Mouse (Mus musculus): ENCODE results near the gene Rce1. TPM values are rescaled to one million over a fixed set of nuclear protein-coding genes. Genes with fewer than 3 reads are reported as not detected.

Rce1 gene
- polyA plus RNA-seq, 1 experiment from 2014 or later = 68.1 TPM

DNA sequence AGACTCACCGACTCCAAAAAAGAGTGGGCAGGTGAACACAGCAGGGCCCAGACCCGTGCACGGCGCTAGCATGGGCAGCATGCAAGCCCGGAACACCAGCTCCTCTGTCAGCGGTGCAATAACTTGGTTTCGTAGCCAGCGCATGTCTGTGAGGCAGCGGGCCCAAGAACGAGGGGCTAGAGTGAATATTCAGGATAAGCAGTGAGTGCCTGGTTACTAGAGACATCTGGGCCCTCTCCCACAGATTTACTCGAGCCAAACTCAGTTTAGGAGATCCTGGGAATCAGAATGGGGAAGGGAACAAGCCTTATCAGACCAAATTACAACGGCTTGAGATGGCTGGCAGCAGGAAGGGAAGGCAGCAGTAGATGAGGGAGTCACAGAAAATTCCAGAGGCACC is 1.4 kb downstream of the Rce1 start:
- Histone ChIP-seq H3K9ac (replicated peaks) (0 out of 2 replicates have a peak overlapping the region, but pooled peaks have one; percentile 94), H3K27ac (no peak overlapping the region), H3K27me3 (no peaks in the 10 kb centered on the region), H3K4me1 (replicated peaks) (peaks cover 28% of the 10 kb centered on the region), H3K9me3 (no peaks in the 10 kb centered on the region), H3K4me2 (0 out of 2 replicates have a peak overlapping the region, but pooled peaks have one; percentile 82), H3K36me3 (peaks cover 43% of the 10 kb centered on the region), H3K4me3 (replicated peaks) (no peak overlapping the region; the same call in 1 of the 2 replicates)
- ATAC-seq (ENCODE audit: insufficient number of reproducible peaks, insufficient read depth, low FRiP score, low TSS enrichment, low read depth) = no peak
- WGBS = 94% methylated on average over 12 of the region's 12 CpGs

- peaks cover 29% of the 10 kb centered on the region for H3K4me1 ChIP-seq (replicated peaks)
- peaks cover 43% of the 10 kb centered on the region for H3K36me3 ChIP-seq
- ATAC-seq (ENCODE audit: insufficient number of reproducible peaks, insufficient read depth, low FRiP score, low TSS enrichment, low read depth) = no peak
- no peaks in the 10 kb centered on the region for H3K9me3 ChIP-seq
- no peak overlapping the region for H3K4me3 ChIP-seq (replicated peaks)
- H3K9ac ChIP-seq (replicated peaks) = no peak overlapping the region
- no peaks in the 10 kb centered on the region for H3K27me3 ChIP-seq
- 93% methylated on average over 9 of the region's 9 CpGs for WGBS
- no peak overlapping the region for H3K4me2 ChIP-seq
- H3K27ac ChIP-seq = no peak overlapping the region
Observed at GRCm38 (mm10) chr19:4623419-4623818, 2.0 kb downstream of the Rce1 start.

DNA sequence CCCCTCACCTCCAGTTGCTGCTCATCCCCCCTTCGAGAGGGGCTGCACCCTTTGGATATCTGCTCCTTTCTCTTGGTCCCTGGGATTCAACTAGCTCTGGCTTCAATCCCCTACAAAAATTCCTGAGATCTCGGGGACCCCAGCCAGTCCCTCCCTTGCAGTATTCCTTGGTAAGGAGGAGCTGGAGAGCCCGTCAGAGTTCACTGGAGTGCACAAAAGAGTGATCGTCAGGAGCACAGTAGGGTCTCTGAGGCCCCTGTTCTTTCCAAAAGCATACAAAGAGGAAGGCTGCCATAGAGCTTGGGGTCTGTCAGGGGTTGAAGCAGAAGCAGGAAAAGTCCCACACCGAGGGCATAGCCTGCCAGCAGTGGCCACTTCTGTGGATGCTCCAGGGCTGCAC is 2.7 kb downstream of the Rce1 start:
- WGBS = 85% methylated on average over 5 of the region's 5 CpGs
- Histone ChIP-seq H3K4me3 (replicated peaks) (no peak overlapping the region), H3K4me2 (no peak overlapping the region), H3K27ac (no peak overlapping the region), H3K27me3 (no peaks in the 10 kb centered on the region), H3K4me1 (replicated peaks) (peaks cover 25% of the 10 kb centered on the region), H3K9ac (replicated peaks) (no peak overlapping the region), H3K36me3 (peaks cover 43% of the 10 kb centered on the region), H3K9me3 (no peaks in the 10 kb centered on the region)
- ATAC-seq (ENCODE audit: insufficient number of reproducible peaks, insufficient read depth, low FRiP score, low TSS enrichment, low read depth) = no peak

- no peak overlapping the region for H3K4me3 ChIP-seq (replicated peaks)
- WGBS = 88% methylated on average over 7 of the region's 7 CpGs
Observed at GRCm38 (mm10) chr19:4620721-4621120, 4.7 kb downstream of the Rce1 start.

GRCm38 (mm10) chr19:4619461-4619860 is 6.0 kb downstream of the Rce1 start:
- H3K9ac ChIP-seq (replicated peaks) = no peak overlapping the region; the same call in 1 of the 2 replicates
- WGBS = 85% methylated on average over 10 of the region's 10 CpGs

More at GRCm38 (mm10) chr19:4620721-4621120, 4.7 kb downstream of the Rce1 start:
- Histone ChIP-seq H3K9me3 (no peaks in the 10 kb centered on the region), H3K4me1 (replicated peaks) (peaks cover 22% of the 10 kb centered on the region), H3K27me3 (no peaks in the 10 kb centered on the region), H3K36me3 (peaks cover 43% of the 10 kb centered on the region), H3K4me2 (no peak overlapping the region), H3K9ac (replicated peaks) (no peak overlapping the region), H3K27ac (no peak overlapping the region)
- no peak for ATAC-seq (ENCODE audit: insufficient number of reproducible peaks, insufficient read depth, low FRiP score, low TSS enrichment, low read depth)

GRCm38 (mm10) chr19:4618183-4618582 is 7.3 kb downstream of the Rce1 start:
- no peak overlapping the region for H3K4me3 ChIP-seq (replicated peaks)
- H3K9me3 ChIP-seq = no peaks in the 10 kb centered on the region
- peaks cover 27% of the 10 kb centered on the region for H3K4me1 ChIP-seq (replicated peaks)
- H3K9ac ChIP-seq (replicated peaks) = no peak overlapping the region
- H3K36me3 ChIP-seq = peaks cover 45% of the 10 kb centered on the region
- no peak overlapping the region for H3K27ac ChIP-seq
- H3K27me3 ChIP-seq = no peaks in the 10 kb centered on the region
- ATAC-seq (ENCODE audit: insufficient number of reproducible peaks, insufficient read depth, low FRiP score, low TSS enrichment, low read depth) = no peak
- H3K4me2 ChIP-seq = no peak overlapping the region
- WGBS = 44% methylated on average over 18 of the region's 18 CpGs

More at GRCm38 (mm10) chr19:4619461-4619860, 6.0 kb downstream of the Rce1 start:
- Histone ChIP-seq H3K4me3 (replicated peaks) (no peak overlapping the region), H3K27ac (no peak overlapping the region), H3K4me2 (no peak overlapping the region), H3K36me3 (peaks cover 43% of the 10 kb centered on the region), H3K4me1 (replicated peaks) (peaks cover 21% of the 10 kb centered on the region), H3K27me3 (no peaks in the 10 kb centered on the region), H3K9me3 (no peaks in the 10 kb centered on the region)
- no peak for ATAC-seq (ENCODE audit: insufficient number of reproducible peaks, insufficient read depth, low FRiP score, low TSS enrichment, low read depth)

DNA sequence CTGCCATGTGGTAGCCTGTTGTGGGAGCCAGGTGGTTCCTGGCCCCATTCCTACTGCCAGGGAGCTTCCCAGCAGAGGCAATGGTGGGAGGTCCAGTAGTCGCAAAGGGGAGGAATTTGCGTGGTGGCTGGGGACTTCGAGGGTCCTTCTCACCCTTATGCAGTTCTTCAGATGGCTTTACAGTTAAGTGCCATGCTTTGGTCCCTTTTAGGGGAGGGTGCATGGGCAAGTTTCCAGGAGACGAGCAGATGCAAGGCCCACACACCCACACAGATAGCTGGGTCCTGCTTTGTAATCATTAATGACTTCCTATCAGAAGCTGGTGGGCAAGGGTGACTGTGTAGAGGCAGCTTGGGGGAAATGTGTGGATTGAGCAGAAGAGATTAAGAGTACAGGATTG is 8.9 kb downstream of the Rce1 start:
- Histone ChIP-seq H3K9me3 (no peaks in the 10 kb centered on the region), H3K4me1 (replicated peaks) (peaks cover 36% of the 10 kb centered on the region), H3K4me3 (replicated peaks) (peak overlapping the region; percentile 93), H3K9ac (replicated peaks) (0 out of 2 replicates have a peak overlapping the region, but pooled peaks have one; percentile 23), H3K36me3 (peaks cover 45% of the 10 kb centered on the region), H3K4me2 (peak overlapping the region; percentile 76), H3K27ac (peak overlapping the region; percentile 78), H3K27me3 (no peaks in the 10 kb centered on the region)
- ATAC-seq (ENCODE audit: insufficient number of reproducible peaks, insufficient read depth, low FRiP score, low TSS enrichment, low read depth) = no peak
- 34% methylated on average over 4 of the region's 4 CpGs for WGBS

GRCm38 (mm10) chr19:4615151-4616093 is 10.0 kb downstream of the Rce1 start, which contains the start of gene Lrfn4:
Gene Lrfn4, minus strand, starts transcription at chr19:4615667.
- H3K9me3 ChIP-seq = no peaks in the 10 kb centered on the region
- under 1% methylated on average over 78 of the region's 87 CpGs for WGBS
- peak within 1 kb of the TSS; percentile 76 for H3K4me2 ChIP-seq
- peak within 1 kb of the TSS; percentile 93 for H3K4me3 ChIP-seq (replicated peaks)
- H3K36me3 ChIP-seq = peaks cover 45% of the 10 kb centered on the region
- H3K27me3 ChIP-seq = no peaks in the 10 kb centered on the region
- H3K27ac ChIP-seq = peak within 1 kb of the TSS; percentile 94
- peak; percentile 92 for ATAC-seq (ENCODE audit: insufficient number of reproducible peaks, insufficient read depth, low FRiP score, low TSS enrichment, low read depth)
- peaks cover 36% of the 10 kb centered on the region for H3K4me1 ChIP-seq (replicated peaks)
- peak within 1 kb of the TSS; percentile 97 for H3K9ac ChIP-seq (replicated peaks)

- Histone ChIP-seq H3K27me3 (no peaks in the 10 kb centered on the region), H3K4me3 (replicated peaks) (peak overlapping the region; percentile 93), H3K4me2 (peak overlapping the region; percentile 76), H3K9ac (replicated peaks) (peak overlapping the region; percentile 97), H3K36me3 (peaks cover 40% of the 10 kb centered on the region), H3K27ac (peak overlapping the region; percentile 94), H3K4me1 (replicated peaks) (peaks cover 36% of the 10 kb centered on the region), H3K9me3 (no peaks in the 10 kb centered on the region)
- WGBS = 17% methylated on average over 47 of the region's 49 CpGs
- ATAC-seq (ENCODE audit: insufficient number of reproducible peaks, insufficient read depth, low FRiP score, low TSS enrichment, low read depth) = no peak
Observed at GRCm38 (mm10) chr19:4614305-4615150, 10.9 kb downstream of the Rce1 start.

GRCm38 (mm10) chr19:4613464-4614304 is 11.8 kb downstream of the Rce1 start:
- H3K9me3 ChIP-seq = no peaks in the 10 kb centered on the region
- H3K27me3 ChIP-seq = no peaks in the 10 kb centered on the region
- no peak for ATAC-seq (ENCODE audit: insufficient number of reproducible peaks, insufficient read depth, low FRiP score, low TSS enrichment, low read depth)
- peaks cover 36% of the 10 kb centered on the region for H3K4me1 ChIP-seq (replicated peaks)
- 89% methylated on average over 33 of the region's 33 CpGs for WGBS
- H3K4me3 ChIP-seq (replicated peaks) = peak overlapping the region; percentile 93
- H3K9ac ChIP-seq (replicated peaks) = peak overlapping the region; percentile 97
- H3K27ac ChIP-seq = peak overlapping the region; percentile 94; the same call in 1 of the 2 replicates
- H3K4me2 ChIP-seq = peak overlapping the region; percentile 76
- H3K36me3 ChIP-seq = peaks cover 40% of the 10 kb centered on the region

Data from limb, embryonic 12.5 days (tissue).